Mouse (Mus musculus) embryonic facial prominence, embryonic 14.5 days (tissue): Measurements from ENCODE around the gene Brms1l. TPM values are rescaled to one million over a fixed set of nuclear protein-coding genes. Genes with fewer than 3 reads are reported as not detected.

Experiments
- ATAC-seq: fragments of 200-750 bp; cut with Nextera tagmentation; 2 replicates; pipeline ENCODE4 v1.8.0; 2017; ENCODE audit warnings: low read depth, moderate number of reproducible peaks, moderate TSS enrichment
- DNase-seq: peaks from one replicate; pipeline ENCODE4 v3.0.0-alpha.2; 2015; ENCODE audit warnings: low spot score
- H3K27ac ChIP-seq: fragments of 300-500 bp; sonication (generic); replicated peaks from 2 replicates; pipeline ENCODE4 v1.5.1; 2014; ENCODE audit warnings: low read depth, mild to moderate bottlenecking, low read length, moderate library complexity
- H3K27me3 ChIP-seq: fragments of 300-500 bp; sonication (generic); replicated peaks from 2 replicates; pipeline ENCODE4 v1.6.1; 2014; ENCODE audit warnings: low read length; ENCODE audit not compliant: control insufficient read depth, insufficient read depth
- H3K36me3 ChIP-seq: fragments of 300-500 bp; sonication (generic); 2 replicates; pipeline ENCODE4 v1.6.1; 2014; ENCODE audit warnings: low read length, mixed read lengths; ENCODE audit not compliant: control insufficient read depth, insufficient read depth
- H3K4me1 ChIP-seq: fragments of 300-500 bp; sonication (generic); 2 replicates; pipeline ENCODE4 v1.6.1; 2014; ENCODE audit warnings: antibody characterized with exemption, low read length; ENCODE audit not compliant: control insufficient read depth, insufficient read depth
- H3K4me2 ChIP-seq: fragments of 300-500 bp; sonication (generic); 2 replicates; pipeline ENCODE4 v1.6.1; 2014; ENCODE audit warnings: low read depth, mild to moderate bottlenecking, low read length, moderate library complexity, mixed read lengths
- H3K4me3 ChIP-seq: fragments of 300-500 bp; sonication (generic); 2 replicates; pipeline ENCODE4 v1.5.1; 2014; ENCODE audit warnings: low read depth, mild to moderate bottlenecking, low read length
- H3K9ac ChIP-seq: fragments of 300-500 bp; sonication (generic); 2 replicates; pipeline ENCODE4 v1.6.1; 2014; ENCODE audit warnings: low read depth, mild to moderate bottlenecking, low read length, moderate library complexity, mixed read lengths
- H3K9me3 ChIP-seq: fragments of 300-500 bp; sonication (generic); 2 replicates; pipeline ENCODE4 v1.6.1; 2016; ENCODE audit warnings: low read length; ENCODE audit not compliant: control insufficient read depth
- WGBS: fragments of 180-500 bp; shearing (Covaris S2); extraction: QIAGEN DNeasy Blood & Tissue Kit; methylation state at CpG from one replicate; pipeline ENCODE4 v1.1.7; 2014; 5-methylcytosine and 5-hydroxymethylcytosine counted together
- polyA plus RNA-seq: library from polyadenylated mRNA; unstranded; fragments of >200 nt; fragmentation: Nextera tagmentation; extraction: Ambion mirVana; gene quantifications from 2 replicates; pipeline ENCODE4 v1.2.1, GENCODE M21; 2014

Gene Brms1l
- polyA plus RNA-seq, 1 experiment from 2014 or later = 31.7 TPM

DNA sequence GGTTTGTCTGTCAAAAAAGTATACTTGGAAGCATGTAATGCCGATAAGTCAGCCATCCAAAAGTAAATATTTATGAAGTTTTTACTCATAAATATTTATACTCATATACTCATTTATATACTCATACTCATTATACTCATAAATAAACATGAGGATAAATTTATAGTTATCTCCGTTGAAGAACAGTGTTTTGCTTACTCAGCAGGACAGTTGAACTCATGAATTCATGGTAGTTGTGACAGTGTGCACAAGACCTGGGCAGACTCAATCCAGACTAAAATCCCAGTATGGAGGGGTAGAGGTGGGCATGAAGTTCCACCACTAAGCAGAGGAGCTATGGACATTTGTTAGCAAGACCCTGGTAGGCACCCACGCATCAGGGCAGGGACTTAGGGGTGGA lies 1.4 kb downstream of the Brms1l start:
- Histone ChIP-seq H3K36me3 (peaks cover 13% of the 10 kb centered on the region), H3K4me1 (peaks cover 5% of the 10 kb centered on the region; the same call in 1 of the 2 replicates), H3K4me3 (peak overlapping the region; percentile 91), H3K9ac (no peak overlapping the region), H3K27ac (no peak overlapping the region), H3K4me2 (peak overlapping the region; percentile 78), H3K9me3 (no peaks in the 10 kb centered on the region), H3K27me3 (no peaks in the 10 kb centered on the region)
- no peak for ATAC-seq
- 83% methylated on average over 3 of the region's 3 CpGs for WGBS
- no peak for DNase-seq

DNA sequence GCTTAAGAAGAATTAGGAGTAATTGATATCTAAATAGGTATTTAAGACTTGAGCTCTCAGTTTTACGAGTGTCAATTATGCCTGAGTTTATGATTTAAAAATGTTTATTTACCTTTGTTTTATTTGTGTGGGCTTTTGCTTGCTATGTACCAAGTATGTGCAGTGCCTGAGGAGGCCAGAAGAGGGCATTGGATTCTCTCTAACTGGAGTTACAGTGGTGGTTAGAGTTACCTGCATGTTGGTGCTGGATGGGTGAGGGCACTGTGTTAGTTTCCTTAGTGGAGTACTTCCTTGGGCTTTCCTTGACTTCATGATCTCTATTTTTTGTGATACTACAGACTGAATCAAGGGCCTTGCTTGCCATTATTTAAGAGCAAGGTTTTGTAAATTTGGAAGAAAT lies 10.6 kb downstream of the Brms1l start:
- Histone ChIP-seq H3K36me3 (peaks cover 66% of the 10 kb centered on the region), H3K27me3 (no peaks in the 10 kb centered on the region), H3K4me1 (no peaks in the 10 kb centered on the region), H3K27ac (no peak overlapping the region), H3K4me3 (no peak overlapping the region), H3K4me2 (no peak overlapping the region), H3K9ac (no peak overlapping the region), H3K9me3 (0 out of 2 replicates have a peak, but pooled peaks cover 5% of the 10 kb centered on the region)
- WGBS = 74% methylated on average over 1 of the region's 1 CpGs
- DNase-seq (peak; percentile 10), ATAC-seq (no peak)

DNA sequence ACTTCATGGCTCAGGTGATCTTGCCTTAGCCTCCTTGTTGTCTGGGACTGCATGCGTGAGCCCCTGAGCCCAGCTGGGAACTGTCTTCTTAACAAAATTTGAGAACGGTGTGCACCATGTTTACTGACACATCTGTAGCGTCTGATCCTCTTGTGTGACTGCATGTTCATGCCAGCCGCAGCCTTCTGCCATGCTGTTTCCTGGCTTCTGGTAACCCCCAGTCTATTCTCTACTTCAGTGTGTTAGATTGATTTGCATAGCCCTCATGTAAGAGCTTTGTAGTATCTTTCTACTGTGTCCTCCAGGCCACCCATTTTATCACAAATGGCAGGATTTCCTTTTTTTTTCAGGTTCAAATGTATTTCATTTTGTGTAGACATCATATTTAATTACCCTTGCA lies 11.7 kb downstream of the Brms1l start:
- Histone ChIP-seq H3K9ac (no peak overlapping the region), H3K9me3 (0 out of 2 replicates have a peak, but pooled peaks cover 5% of the 10 kb centered on the region), H3K4me3 (no peak overlapping the region), H3K4me2 (no peak overlapping the region), H3K4me1 (no peaks in the 10 kb centered on the region), H3K27me3 (no peaks in the 10 kb centered on the region), H3K27ac (no peak overlapping the region), H3K36me3 (peaks cover 60% of the 10 kb centered on the region)
- DNase-seq = no peak
- WGBS = 97% methylated on average over 4 of the region's 4 CpGs
- no peak for ATAC-seq

DNA sequence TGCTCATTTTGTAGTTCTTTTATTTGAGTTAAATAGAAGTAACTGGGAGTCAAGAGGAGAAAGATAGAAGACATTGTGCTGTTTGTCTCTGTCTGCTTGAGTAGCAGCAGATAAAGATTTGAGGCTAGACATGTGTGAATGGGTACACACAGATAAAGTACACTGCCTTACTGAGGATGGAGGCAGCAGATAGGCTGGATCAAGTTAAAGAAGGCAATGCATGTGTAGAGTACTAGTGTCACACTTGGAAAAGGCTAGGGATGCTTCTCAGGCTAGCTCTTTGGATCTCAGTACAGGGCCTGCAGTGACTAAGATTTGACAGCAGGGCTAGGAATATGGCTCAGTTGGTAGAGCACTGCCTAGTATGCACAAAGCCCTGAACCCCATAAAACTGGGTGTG lies 14.5 kb downstream of the Brms1l start:
- Histone ChIP-seq H3K27ac (no peak overlapping the region), H3K9ac (no peak overlapping the region), H3K4me3 (no peak overlapping the region), H3K27me3 (no peaks in the 10 kb centered on the region), H3K4me1 (no peaks in the 10 kb centered on the region), H3K9me3 (peaks cover 11% of the 10 kb centered on the region; the same call in 1 of the 2 replicates), H3K4me2 (no peak overlapping the region), H3K36me3 (peaks cover 61% of the 10 kb centered on the region)
- no peak for DNase-seq
- no peak for ATAC-seq

DNA sequence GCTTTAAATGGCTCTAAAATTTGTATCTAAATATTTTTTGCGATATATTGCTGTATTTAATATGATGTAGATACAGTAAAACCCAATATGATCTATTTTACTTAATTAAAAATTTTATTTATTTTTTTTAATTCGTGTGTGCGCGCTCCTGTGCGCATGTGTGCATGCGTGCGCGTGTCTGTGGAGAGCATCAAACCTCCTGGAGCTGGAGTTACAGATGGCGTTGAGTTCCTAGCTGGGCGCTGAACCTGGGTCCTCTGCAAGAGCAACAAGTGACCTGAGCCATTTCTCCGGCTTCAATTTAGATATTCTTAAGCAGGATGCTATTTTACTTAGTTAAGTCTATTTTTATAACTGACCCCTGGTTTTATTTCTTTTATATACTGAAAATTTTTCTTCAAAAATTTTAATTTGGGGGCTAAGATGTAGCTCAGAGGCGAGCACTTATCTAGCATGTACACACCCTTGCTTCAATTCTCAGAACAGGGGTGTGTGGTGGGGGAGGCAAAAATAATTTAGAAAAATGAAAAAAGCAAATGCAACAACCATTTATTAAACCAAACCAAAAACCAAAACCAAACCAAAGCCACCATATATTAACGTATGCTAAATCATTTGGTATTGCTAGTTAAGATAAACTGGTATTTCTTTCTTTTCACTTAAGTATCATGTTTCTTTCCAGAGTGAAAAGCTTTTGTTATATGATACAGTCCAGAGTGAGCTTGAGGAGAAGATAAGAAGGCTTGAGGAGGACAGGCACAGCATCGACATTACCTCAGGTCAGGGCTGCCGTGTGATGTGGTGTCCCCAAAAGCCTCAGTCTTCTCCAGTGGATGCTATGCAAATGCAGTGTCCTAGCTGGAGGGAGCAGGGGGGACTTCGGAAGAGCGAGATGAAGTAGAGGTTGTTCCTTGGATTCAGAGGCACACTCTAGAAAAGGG lies 23.6 kb downstream of the Brms1l start:
- Histone ChIP-seq H3K9me3 (peaks cover 19% of the 10 kb centered on the region; the same call in 1 of the 2 replicates), H3K4me3 (no peak overlapping the region), H3K4me2 (no peak overlapping the region), H3K27me3 (no peaks in the 10 kb centered on the region), H3K9ac (no peak overlapping the region), H3K27ac (no peak overlapping the region), H3K4me1 (no peaks in the 10 kb centered on the region), H3K36me3 (peaks cover 76% of the 10 kb centered on the region)
- DNase-seq (no peak), ATAC-seq (no peak)
- WGBS = 87% methylated on average over 17 of the region's 17 CpGs

DNA sequence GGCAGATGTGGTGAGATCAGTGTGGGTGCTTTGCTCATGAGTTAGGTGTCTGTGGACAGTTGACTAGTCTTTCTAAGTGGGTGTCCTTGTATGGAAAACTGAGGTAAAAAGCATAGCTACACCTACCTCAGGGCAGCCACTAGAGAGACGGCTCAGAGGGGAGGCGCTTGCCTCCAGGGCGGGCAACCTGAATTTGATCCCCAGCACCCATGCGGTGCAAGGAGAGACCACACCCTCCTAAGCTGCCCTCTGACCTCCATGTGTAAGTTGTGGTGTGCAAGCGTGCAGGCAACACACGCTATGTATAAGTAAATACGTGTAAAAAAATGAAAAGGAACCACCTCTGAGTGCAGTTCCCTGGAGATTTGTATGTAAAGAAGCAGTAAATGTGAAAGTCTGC lies 24.5 kb downstream of the Brms1l start:
- Histone ChIP-seq H3K9me3 (peaks cover 13% of the 10 kb centered on the region; the same call in 1 of the 2 replicates), H3K27me3 (no peaks in the 10 kb centered on the region), H3K4me2 (no peak overlapping the region), H3K36me3 (peaks cover 74% of the 10 kb centered on the region), H3K27ac (no peak overlapping the region), H3K4me1 (no peaks in the 10 kb centered on the region), H3K9ac (no peak overlapping the region), H3K4me3 (no peak overlapping the region)
- 86% methylated on average over 7 of the region's 7 CpGs for WGBS
- ATAC-seq (no peak), DNase-seq (no peak)

DNA sequence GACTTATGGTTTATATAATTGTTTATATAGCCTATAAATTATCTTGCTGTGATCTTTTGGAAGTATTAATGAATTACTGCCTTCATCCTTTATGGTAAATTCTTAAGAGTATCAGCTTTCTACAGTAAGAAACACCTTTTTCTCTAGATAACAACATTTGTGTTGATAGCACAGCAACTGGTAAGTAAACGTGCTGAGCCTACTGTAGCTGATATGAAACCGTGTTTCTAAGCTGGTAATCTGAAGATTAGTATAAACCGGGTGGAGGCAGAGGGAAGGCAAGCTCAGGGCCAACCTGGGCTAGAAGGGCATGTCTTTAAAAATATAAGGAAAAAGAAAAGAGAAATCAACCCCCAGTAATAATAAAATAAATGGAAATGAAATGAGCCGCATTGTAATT lies 31.6 kb downstream of the Brms1l start:
- ATAC-seq = no peak
- Histone ChIP-seq H3K4me1 (no peaks in the 10 kb centered on the region), H3K4me3 (no peak overlapping the region), H3K4me2 (no peak overlapping the region), H3K36me3 (peaks cover 81% of the 10 kb centered on the region), H3K9me3 (peaks cover 11% of the 10 kb centered on the region; the same call in 1 of the 2 replicates), H3K27ac (no peak overlapping the region), H3K9ac (no peak overlapping the region), H3K27me3 (no peaks in the 10 kb centered on the region)
- no peak for DNase-seq
- 96% methylated on average over 4 of the region's 4 CpGs for WGBS

DNA sequence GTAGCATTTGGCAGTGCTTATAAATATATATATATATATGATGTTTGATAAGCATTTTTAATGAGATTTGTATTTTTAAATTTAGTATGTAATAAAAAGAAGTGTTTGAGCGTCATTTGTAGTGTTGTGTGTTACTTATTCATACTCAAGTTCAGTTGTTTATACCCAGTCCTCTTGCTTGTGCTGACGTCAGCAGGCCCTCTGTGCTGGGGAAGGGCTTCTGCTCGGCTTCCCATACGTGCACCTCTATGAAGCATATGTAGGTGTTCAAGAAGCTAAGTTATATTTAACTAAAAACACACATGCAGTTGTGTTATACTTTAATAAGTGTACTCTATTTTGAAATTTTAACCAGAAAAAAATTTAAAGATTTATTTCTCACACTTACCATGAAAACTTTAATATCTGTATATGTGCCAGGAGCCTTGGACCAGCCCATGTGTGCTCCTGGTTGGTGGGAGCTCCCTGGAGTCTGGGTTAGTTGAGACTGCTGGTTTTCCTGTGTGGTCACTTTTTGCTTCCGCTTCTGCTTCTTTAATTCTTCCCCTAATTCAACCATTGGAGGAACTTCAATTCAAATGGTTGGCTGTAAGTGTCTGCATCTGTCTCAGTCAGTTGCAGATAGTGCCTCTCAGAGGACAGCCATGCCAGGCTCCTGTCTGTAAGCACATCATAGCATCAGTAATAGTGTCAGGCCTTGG lies 33.6 kb downstream of the Brms1l start:
- ATAC-seq (no peak), DNase-seq (no peak)
- peaks cover 65% of the 10 kb centered on the region for H3K36me3 ChIP-seq
- H3K4me1 ChIP-seq = no peaks in the 10 kb centered on the region
- no peak overlapping the region for H3K9ac ChIP-seq
- no peak overlapping the region for H3K4me3 ChIP-seq
- no peaks in the 10 kb centered on the region for H3K27me3 ChIP-seq
- H3K9me3 ChIP-seq = peaks cover 11% of the 10 kb centered on the region; the same call in 1 of the 2 replicates
- H3K27ac ChIP-seq = no peak overlapping the region
- 92% methylated on average over 5 of the region's 5 CpGs for WGBS
- no peak overlapping the region for H3K4me2 ChIP-seq
